Mouse (Mus musculus): Measurements from ENCODE around the gene Nagk. TPM values are rescaled to one million over a fixed set of nuclear protein-coding genes. Genes with fewer than 3 reads are reported as not detected.
"Not testable (repeated sequence)": the region's sequence is repeated elsewhere in the genome, so short reads cannot be mapped to it uniquely, and the experiment has no call there.

Gene Nagk
- polyA plus RNA-seq, 1 experiment from 2014 or later = 148 TPM

DNA sequence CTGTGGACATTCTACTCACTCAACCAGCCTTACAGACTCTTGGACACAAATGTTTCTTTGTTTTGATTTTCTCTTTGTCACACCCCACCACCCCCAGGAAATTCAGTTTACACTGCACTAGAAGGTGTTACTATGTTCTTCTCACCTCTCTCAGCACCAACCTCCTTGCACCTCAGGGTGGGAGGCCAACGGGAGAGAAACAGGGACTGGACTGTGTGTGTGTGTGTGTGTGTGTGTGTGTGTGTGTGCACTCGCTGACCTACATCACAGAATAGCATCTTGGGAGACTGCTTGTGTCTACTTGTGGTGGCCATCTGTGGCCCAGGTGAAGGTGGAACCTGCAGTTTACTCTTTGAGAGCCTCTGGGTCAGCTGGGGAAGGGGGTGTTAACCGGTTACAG, 8.4 kb upstream of the Nagk start:
- Histone ChIP-seq H3K79me2 (ENCODE audit: inconsistent target) (no peaks in the 10 kb centered on the region), H3K27ac (no peak overlapping the region), H3K4me3 (ENCODE audit: inconsistent target) (no peak overlapping the region), H3K36me3 (ENCODE audit: inconsistent target) (no peaks in the 10 kb centered on the region)
- 93% methylated on average over 3 of the region's 3 CpGs for WGBS (ENCODE audit: missing documents)

GRCm38 (mm10) chr6:83788554-83788953, 6.2 kb upstream of the Nagk start:
- WGBS (ENCODE audit: missing documents) = 93% methylated on average over 7 of the region's 7 CpGs
- Histone ChIP-seq H3K27ac (no peak overlapping the region), H3K36me3 (ENCODE audit: inconsistent target) (no peaks in the 10 kb centered on the region), H3K79me2 (ENCODE audit: inconsistent target) (no peaks in the 10 kb centered on the region), H3K4me3 (ENCODE audit: inconsistent target) (no peak overlapping the region)

DNA sequence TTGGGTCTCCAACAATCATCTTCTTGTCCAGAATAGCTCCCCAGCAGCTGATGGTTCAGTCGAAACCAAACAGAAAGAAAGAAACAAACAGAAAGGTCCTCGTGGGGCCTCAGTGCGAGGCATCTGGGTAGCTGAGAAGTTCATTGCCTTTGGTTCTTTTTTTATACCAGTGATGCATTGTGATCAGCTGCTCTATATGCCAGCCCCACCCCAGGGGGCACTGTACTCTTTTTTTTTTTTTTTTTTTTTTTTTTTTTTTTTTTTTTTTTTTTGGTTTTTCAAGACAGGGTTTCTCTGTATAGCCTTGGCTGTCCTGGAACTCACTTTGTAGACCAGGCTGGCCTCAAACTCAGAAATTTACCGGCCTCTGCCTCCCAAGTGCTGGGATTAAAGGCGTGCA, 4.2 kb upstream of the Nagk start:
- not testable (repeated sequence) for H3K27ac ChIP-seq; H3K36me3 ChIP-seq (ENCODE audit: inconsistent target); H3K4me3 ChIP-seq (ENCODE audit: inconsistent target); H3K79me2 ChIP-seq (ENCODE audit: inconsistent target)
- 98% methylated on average over 5 of the region's 5 CpGs for WGBS (ENCODE audit: missing documents)

GRCm38 (mm10) chr6:83791251-83791890, 3.4 kb upstream of the Nagk start:
- Histone ChIP-seq H3K79me2 (ENCODE audit: inconsistent target) (peaks cover 10% of the 10 kb centered on the region), H3K4me3 (ENCODE audit: inconsistent target) (no peak overlapping the region), H3K36me3 (ENCODE audit: inconsistent target) (no peaks in the 10 kb centered on the region), H3K27ac (no peak overlapping the region)
- 28% methylated on average over 4 of the region's 4 CpGs for WGBS (ENCODE audit: missing documents)

- H3K27ac ChIP-seq = peak overlapping the region; percentile 99
- peaks cover 32% of the 10 kb centered on the region for H3K36me3 ChIP-seq (ENCODE audit: inconsistent target)
- H3K4me3 ChIP-seq (ENCODE audit: inconsistent target) = peak overlapping the region; percentile 96
- peaks cover 35% of the 10 kb centered on the region for H3K79me2 ChIP-seq (ENCODE audit: inconsistent target)
- 0% methylated on average over 13 of the region's 13 CpGs for WGBS (ENCODE audit: missing documents)
Measured at GRCm38 (mm10) chr6:83795492-83795900, 714 bp downstream of the Nagk start.

GRCm38 (mm10) chr6:83796686-83797085, 1.9 kb downstream of the Nagk start:
- Histone ChIP-seq H3K4me3 (ENCODE audit: inconsistent target) (peak overlapping the region; percentile 96; the same call in 1 of the 2 replicates), H3K79me2 (ENCODE audit: inconsistent target) (peaks cover 35% of the 10 kb centered on the region), H3K36me3 (ENCODE audit: inconsistent target) (peaks cover 44% of the 10 kb centered on the region), H3K27ac (no peak overlapping the region)
- WGBS (ENCODE audit: missing documents) = 88% methylated on average over 3 of the region's 3 CpGs

DNA sequence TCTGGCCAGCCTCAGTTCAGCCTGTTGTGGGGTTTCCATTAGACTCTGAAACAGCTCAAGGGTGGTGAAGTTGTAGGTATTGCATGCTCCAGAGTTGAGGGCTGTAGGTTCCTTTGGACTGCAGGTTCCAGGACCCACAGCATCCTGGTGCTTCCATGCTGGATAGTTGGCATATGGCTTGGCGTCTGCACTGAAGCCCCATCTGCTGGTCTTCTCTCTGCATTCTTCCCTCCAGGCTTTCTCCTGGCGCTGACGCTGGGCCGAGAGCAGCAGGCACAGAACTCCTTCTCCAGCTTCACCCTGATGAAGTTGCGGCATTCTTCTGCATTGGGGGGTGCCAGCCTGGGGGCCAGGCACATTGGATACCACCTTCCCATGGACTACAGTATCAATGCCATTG, 7.3 kb downstream of the Nagk start:
- H3K4me3 ChIP-seq (ENCODE audit: inconsistent target) = no peak overlapping the region
- 90% methylated on average over 5 of the region's 5 CpGs for WGBS (ENCODE audit: missing documents)
- H3K27ac ChIP-seq = no peak overlapping the region
- peaks cover 63% of the 10 kb centered on the region for H3K36me3 ChIP-seq (ENCODE audit: inconsistent target)
- peaks cover 19% of the 10 kb centered on the region for H3K79me2 ChIP-seq (ENCODE audit: inconsistent target)

GRCm38 (mm10) chr6:83802846-83803245, 8.1 kb downstream of the Nagk start:
- Histone ChIP-seq H3K4me3 (ENCODE audit: inconsistent target) (no peak overlapping the region), H3K27ac (no peak overlapping the region), H3K79me2 (ENCODE audit: inconsistent target) (peaks cover 11% of the 10 kb centered on the region), H3K36me3 (ENCODE audit: inconsistent target) (peaks cover 55% of the 10 kb centered on the region)
- WGBS (ENCODE audit: missing documents) = 100% methylated on average over 3 of the region's 3 CpGs

GRCm38 (mm10) chr6:83815801-83816200, 21.0 kb downstream of the Nagk start:
- H3K79me2 ChIP-seq (ENCODE audit: inconsistent target) = no peaks in the 10 kb centered on the region
- H3K4me3 ChIP-seq (ENCODE audit: inconsistent target) = no peak overlapping the region
- WGBS (ENCODE audit: missing documents) = 92% methylated on average over 3 of the region's 3 CpGs
- H3K27ac ChIP-seq = no peak overlapping the region
- H3K36me3 ChIP-seq (ENCODE audit: inconsistent target) = no peaks in the 10 kb centered on the region

DNA sequence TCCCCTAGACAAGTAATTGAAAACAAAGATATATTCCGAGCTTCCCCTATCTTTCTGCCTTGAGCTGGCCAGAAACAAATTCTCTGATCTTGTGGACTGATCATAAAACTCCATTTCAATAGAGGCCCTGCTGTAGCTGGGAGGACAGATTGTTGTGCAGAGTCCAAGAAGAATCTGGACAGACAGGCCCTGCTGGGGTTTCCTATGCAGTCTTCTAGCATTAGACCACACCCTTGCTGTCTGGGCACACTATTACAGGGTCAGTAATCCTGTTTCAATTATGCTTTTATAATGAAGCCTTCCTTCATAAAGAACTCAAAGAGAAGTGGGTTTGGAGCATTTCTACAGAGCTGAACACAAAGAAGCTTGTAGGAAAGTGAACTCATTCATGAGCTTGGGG, 24.2 kb downstream of the Nagk start:
- 85% methylated on average over 1 of the region's 1 CpGs for WGBS (ENCODE audit: missing documents)
- Histone ChIP-seq H3K79me2 (ENCODE audit: inconsistent target) (no peaks in the 10 kb centered on the region), H3K27ac (no peak overlapping the region), H3K36me3 (ENCODE audit: inconsistent target) (no peaks in the 10 kb centered on the region), H3K4me3 (ENCODE audit: inconsistent target) (no peak overlapping the region)

DNA sequence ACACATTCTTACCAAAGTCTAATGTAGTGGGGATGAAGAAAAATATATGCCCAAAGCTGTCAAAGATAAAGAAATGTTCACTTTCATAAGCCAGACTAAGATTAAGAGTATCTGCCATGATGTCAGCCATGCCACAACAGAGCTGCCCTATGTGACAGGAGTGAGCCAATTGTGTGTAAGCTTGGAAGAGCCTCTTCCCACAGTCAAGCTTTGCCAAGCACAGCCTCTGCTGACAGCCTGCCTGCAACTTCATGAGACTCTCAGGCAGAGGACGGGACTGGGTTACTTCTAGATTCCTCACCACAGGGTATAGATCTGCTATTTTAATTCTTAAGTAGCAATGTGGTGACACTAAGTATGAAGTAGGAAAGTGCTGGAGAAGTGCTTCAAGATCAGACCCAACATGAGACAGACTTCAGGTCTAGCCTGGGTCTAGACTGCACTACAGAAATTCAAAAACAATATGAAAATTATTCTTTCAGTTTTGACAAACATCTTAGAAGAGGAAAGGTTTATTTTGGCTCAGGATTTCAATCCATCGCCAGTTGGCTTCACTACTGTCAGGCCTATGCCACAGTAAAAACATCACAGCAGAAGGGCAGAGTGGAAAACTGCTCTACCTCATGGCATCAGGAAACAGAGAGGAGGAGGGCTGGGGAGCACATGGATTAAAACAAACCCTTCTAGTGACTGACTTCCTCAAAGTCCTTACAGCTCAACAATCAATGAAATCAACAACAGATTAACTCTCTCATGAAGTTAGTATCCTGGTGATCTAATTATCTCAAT, 26.1 kb downstream of the Nagk start:
- no peak overlapping the region for H3K27ac ChIP-seq
- 85% methylated on average over 2 of the region's 2 CpGs for WGBS (ENCODE audit: missing documents)
- no peaks in the 10 kb centered on the region for H3K79me2 ChIP-seq (ENCODE audit: inconsistent target)
- no peaks in the 10 kb centered on the region for H3K36me3 ChIP-seq (ENCODE audit: inconsistent target)
- no peak overlapping the region for H3K4me3 ChIP-seq (ENCODE audit: inconsistent target)

DNA sequence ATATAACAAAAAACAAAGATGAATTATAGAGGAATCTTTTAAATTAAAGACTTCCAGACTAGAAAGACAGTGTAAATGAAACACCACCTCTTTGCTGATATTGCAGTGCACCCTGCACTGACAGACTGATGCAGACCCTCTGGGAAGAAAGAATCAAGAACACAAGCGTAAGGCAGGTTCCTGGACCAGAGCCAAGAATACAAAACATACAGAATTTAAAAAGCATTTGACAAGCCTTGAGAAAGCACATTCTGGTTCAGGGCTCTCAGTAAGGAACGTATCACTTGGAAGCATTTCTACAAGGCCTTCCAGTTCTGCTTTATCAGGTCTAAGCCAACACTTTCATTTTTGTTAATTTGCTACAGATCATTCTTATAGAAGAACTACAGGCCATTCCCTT, 27.1 kb downstream of the Nagk start:
- H3K27ac ChIP-seq = no peak overlapping the region
- no peaks in the 10 kb centered on the region for H3K79me2 ChIP-seq (ENCODE audit: inconsistent target)
- H3K36me3 ChIP-seq (ENCODE audit: inconsistent target) = no peaks in the 10 kb centered on the region
- H3K4me3 ChIP-seq (ENCODE audit: inconsistent target) = no peak overlapping the region
- WGBS (ENCODE audit: missing documents) = 91% methylated on average over 2 of the region's 2 CpGs

GRCm38 (mm10) chr6:83830941-83831605, 36.3 kb downstream of the Nagk start:
- WGBS (ENCODE audit: missing documents) = 11% methylated on average over 35 of the region's 35 CpGs
- H3K27ac ChIP-seq = no peak overlapping the region
- peak overlapping the region; percentile 40 for H3K4me3 ChIP-seq (ENCODE audit: inconsistent target)
- no peaks in the 10 kb centered on the region for H3K36me3 ChIP-seq (ENCODE audit: inconsistent target)
- no peaks in the 10 kb centered on the region for H3K79me2 ChIP-seq (ENCODE audit: inconsistent target)

GRCm38 (mm10) chr6:83831606-83832123, 36.9 kb downstream of the Nagk start, which contains the start of gene Paip2b:
TSS of gene Paip2b (minus strand) at chr6:83831741.
- H3K4me3 ChIP-seq (ENCODE audit: inconsistent target) = peak within 1 kb of the TSS; percentile 40
- H3K79me2 ChIP-seq (ENCODE audit: inconsistent target) = no peaks in the 10 kb centered on the region
- under 1% methylated on average over 36 of the region's 37 CpGs for WGBS (ENCODE audit: missing documents)
- no peak within 1 kb of the TSS for H3K27ac ChIP-seq
- H3K36me3 ChIP-seq (ENCODE audit: inconsistent target) = no peaks in the 10 kb centered on the region

DNA sequence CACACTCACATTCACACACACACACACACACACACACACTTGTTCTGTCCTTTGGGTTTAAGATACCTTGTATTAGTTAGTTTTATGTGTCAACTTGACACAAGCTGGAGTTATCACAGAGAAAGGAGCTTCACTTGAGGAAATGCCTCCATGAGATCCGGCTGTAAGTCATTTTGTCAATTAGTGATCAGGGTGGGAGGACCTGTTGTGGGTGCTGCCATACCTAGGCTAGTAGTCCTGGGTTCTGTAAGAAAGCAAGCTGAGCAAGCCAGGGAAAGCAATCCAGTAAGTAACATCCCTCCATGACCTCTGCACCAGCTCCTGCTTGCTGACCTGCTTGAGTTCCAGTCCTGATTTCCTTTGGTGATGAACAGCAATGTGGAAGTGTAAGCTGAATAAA, 37.6 kb downstream of the Nagk start:
- 0 out of 2 replicates have a peak overlapping the region, but pooled peaks have one; percentile 6 for H3K4me3 ChIP-seq (ENCODE audit: inconsistent target)
- not testable (repeated sequence) for H3K79me2 ChIP-seq (ENCODE audit: inconsistent target); H3K27ac ChIP-seq; H3K36me3 ChIP-seq (ENCODE audit: inconsistent target)
- WGBS (ENCODE audit: missing documents) = 91% methylated on average over 1 of the region's 1 CpGs
